Mouse (Mus musculus) spleen, postnatal 14 days (tissue): Measurements from ENCODE around the gene Rxra.
A peak's percentile ranks its signal among the peaks of the same experiment; 100 is the strongest.

ENCODE experiments used
- DNase-seq, 2 experiments: peaks; one replicate each; pipeline ENCODE4 v3.0.0; 2021 to 2022; ENCODE audit warnings: low spot score in 2 of 2

The Rxra gene

DNA sequence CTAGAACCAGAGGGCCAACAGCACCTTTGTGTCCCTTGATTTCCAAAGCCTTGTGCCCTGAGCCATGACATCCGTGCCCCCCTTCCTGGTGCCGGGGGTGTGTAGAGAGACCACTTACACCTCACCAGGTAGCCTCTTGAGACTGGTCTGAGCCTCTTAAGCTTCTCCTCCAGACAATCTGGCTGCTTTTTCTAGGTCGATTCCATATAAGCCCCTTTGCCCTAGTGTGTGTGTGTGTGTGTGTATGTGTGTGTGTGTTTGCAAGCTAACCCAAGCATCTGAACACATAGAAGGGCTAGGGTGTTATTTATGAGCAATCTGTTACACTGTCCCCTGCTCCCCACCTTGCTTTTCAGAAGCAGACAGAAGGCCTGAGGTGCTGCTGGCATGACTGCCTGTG, 62.2 kb downstream of the Rxra start:
- no peak for DNase-seq

DNA sequence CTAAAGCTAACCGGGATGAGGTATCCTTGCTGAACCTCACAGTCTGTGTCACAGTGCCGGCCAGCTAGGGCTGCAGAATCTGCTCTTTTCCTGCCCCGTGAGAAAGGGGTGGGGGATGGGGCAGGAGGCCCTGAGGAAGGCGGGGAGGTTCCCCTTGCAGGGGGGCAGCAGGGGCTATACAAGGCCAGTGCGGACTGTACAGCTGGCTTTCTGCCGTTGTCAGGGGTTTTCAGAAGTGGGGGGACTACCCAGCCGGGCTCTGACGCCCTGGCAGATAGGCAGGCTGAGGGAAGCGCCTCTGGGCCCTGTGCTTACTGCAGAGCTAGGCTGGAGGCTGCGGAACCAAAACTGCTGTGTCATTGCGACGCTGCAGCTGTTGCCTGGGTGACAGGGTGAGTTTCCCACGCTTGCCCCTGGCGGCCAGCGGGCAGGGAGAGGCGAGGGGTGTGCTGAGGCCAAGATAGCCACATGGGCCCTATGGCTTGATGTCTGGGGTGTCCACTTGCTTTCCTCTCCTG, 63.9 kb downstream of the Rxra start:
- peak; percentile 59 to 71 for DNase-seq

DNA sequence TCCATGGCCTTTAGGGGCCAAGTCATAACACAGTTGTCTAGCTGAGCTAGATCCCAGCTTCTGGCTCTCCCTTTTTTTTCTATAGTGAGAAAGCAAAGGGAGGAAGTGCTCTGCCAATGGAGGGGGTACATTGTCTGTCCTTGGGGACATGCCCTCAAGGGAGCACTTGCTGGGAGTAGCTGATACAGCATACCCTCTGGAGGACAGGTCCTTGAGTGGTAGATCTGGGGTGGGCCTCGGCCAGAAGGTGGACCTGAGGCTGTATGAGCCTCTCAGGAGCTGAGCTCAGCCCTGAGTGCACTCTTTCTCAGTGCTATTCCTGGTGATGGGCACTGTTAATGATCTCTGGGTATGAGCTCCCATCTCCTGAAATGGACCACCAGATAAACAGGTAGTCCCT, 66.9 kb downstream of the Rxra start:
- DNase-seq, result no peak

DNA sequence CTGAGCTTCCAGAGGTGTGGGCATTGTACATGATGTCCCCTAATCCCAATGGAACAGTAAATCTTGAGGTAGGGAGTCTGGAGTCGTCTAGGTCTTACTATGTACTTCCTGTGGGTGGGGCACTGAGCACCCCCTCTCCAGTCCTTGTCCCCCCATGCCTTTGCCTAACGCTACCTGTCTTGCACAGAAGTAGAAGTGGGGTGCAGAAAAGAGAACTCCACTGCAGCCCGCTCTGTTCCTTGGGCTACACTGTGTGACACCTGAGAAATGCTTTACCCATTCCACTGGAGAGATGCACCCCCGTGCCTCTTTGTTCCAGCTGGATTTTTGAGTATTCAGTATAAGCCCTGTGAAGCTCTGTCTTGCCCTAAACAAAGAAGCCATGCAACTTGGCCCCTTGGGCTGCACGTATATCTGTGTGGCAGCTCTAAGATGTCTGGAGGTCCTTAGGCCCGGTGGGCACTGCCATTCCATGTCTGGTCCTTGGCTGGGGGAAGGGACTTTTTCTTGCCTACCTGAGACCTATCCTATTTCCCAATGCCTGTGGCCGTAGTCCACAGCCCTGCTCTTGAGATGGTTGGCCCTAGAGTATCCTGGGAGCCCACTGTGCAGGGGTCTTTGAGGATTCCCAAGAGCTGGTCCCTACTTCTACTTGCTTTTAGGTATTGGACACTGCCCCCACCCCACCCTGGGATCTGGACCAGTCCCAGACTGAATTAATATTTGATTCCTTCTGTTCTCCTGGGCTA, 67.8 kb downstream of the Rxra start:
- DNase-seq, result no peak

DNA sequence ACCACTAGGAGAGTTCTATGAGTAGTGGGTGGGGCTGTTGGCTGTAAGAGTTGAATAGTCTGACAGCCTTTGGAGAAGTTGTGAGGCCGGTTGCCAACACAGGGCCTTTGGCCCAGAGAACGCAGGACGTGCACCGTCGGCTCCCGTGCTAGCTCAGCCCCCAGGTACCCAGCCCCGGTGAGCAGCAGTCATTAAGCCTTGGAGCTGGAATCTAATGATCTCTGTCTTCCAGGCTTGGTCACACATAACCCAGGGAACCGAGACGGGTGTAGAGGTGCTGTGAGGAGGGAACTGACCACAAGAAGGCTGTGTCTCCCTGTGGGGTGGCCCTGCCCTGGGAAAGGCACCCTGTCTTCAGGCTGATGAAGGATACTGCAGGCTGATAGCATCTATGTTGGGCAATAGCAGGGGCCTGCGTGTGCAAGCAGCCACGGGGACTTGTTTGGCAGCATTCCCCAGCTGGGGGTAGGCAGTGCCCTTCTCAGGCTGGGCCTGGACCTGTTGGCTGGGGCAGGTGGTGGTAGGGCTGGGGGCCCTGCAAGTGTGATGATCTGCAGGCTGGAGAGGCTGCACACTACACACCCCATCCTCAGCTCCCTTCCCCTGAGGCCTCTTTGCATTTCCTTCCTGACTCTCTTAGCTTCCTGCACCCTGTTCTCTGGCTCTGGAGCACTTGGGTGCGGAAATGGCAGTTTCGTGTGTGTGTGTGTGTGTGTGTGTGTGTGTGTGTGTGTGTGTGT, 68.5 kb downstream of the Rxra start:
- no peak for DNase-seq

DNA sequence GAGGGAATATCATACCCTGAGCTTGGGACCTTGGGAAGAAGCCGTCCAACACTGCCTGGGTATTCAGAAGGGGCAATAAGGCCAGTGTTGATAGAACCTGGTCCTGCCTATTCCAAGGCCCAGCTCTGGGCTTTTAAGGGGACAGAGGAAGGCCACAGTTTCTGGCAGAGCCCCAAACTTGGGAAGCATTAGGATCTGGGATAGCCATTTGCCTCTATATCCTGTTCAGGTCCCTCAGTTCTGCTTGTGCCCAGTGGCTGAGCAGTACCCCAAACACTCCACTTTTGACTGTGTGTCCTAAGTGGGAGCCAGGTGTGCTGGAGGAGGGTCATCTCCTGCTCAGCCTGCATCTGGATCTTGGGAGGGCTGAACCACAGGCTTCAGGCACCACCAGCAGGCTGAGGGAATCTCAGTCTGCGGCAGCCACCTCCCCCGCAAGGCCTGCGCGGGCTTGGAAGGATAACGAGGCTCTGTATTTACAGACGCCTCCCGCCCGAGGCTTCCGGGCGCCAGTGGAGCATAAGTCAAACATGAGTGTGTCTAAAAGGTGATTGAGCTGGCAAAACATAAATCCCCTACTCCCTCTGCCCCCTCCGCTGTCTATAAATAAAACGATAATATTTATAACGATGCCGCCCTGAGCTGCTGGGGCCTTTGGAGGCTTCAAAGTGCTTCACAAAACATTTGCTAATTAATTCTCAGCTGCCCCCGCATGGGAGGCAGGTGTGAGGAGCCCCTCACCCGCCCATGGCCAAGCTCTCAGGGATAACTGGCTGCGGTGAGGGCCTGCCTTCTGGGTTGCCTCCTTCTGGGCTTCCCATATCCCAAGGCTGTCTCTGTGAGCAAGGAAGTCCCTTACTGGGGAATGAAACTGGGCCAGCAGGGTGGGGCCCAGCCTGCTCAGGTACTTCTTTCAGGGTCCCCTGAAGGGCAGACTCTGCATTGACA, 69.7 kb downstream of the Rxra start:
- DNase-seq, result no peak

DNA sequence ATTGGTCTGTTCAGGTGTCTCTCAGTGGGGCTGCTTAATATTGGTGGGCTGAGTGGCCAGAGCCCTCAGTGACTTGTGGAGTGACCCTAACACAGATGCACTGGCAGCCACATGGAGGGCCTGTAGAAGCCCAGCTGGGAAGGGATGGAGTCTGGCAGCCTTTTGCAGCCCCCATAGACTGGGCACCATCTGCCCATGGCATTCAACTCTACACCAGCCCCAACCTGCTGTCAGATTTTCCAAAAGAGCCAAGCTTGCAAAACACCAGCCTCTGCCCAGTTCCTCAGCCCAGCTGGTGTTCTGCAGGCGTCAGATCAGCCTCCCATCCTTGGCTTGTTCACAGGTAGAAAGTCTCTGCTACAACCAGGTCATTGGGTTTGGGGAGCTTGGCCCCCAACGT, 70.6 kb downstream of the Rxra start:
- DNase-seq, result no peak

DNA sequence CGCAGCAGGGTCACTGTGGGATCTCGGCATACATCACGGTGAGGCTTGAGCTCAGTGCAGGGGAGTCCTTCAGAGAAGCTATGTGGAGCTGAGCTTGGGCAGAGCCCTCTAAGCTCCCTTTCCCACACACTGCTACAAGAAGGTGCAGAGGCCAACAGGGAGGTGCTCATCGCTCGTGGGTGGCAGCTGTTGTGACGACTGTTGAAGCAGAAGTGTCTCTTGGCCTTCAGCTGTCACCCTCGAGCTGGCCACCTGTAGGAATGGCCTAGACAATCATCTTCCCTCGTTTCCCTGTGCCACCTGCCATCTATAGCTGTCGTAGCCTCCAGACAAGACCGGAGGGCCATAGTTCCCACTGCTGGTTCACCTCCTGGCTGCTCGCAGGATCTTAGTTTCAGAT, 72.7 kb downstream of the Rxra start:
- no peak for DNase-seq

DNA sequence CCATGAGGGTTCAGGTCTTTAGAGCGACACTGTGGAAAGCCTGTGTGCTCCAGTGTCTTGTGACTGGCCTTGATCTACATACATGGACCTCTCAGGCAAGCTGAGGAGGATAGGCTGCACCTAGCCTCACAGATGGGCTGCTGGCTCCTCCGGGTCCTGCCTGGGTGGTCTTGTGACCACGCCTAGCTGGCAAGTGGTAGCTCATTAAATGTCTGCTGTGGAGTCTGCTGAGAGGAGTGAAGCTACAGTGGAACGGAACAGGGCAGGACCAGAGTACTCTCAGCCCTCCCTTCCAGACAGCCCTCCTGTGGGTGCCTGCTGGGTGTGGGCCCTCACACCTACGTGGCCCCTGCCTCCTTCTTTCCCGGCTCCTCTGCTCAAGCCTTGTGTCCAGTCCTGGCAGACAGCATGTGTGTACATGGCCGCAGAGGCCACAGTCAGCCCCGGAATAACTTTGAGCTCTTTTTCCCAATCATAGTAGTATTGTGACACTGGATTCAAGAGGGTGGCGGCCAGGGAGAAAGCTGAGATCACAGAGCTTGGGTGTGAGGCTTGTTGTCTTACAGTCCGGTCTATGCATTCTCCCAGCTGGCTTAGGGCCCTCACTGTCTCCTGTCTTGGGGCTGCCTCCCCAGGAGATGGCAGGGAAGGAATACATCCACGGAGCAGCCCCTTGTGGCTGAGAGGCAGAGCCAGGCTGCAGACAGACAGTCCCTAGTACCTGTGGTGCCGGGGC, 74.3 kb downstream of the Rxra start:
- DNase-seq, result no peak

DNA sequence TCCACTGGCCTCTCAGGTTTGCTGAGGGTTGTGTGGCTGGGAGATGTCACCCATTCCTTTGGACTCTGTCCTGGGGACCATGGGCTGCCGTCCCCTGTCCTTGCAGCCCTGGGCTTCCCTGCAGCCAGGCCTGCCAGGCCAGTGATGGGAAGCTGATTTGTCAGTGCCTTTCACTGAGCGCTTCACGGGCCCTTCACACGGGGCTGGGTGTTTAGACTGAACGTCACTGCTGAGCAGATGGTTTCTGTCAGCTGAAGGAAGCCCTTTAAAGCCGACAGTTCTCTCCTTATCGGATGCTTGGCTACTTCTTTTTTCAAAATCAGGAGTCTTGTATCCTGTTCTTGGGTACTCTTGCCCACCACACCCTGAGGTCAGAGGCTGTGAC, 74.9 kb downstream of the Rxra start:
- DNase-seq, result no peak

DNA sequence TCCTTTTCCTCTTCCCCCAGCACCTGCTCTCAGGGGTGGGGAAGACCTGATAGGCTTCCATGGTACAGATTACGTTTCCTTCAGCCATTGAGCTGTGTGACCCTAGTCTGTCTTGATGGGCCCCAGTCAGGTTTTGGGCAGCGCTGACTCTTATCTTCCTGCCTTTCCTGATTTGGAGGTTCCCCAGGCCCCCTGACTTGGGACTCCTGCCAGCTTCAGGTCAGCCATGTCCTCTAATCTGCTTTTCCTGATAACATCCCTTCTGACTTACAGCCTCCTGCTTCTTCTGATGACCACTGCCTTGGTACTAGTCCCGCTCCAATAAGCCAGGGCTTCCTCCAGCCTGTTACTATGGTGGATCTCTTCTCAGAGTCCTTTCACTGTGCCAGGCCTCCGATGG, 75.6 kb downstream of the Rxra start:
- DNase-seq, result no peak

DNA sequence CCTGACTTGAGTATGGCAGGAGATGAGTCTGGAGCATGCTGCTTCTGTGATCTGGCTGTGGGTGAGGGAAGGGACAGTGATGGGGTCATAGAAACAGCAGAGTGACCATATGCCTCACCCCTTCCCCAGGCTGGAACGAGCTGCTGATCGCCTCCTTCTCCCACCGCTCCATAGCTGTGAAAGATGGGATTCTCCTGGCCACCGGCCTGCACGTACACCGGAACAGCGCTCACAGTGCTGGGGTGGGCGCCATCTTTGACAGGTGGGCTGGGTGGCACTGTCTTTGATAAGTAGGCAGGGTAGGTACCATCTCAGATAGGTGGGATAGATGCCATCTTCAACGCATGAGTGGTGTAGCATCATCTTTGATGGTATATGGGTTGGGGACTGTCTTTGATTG, 77.9 kb downstream of the Rxra start:
- DNase-seq, result no peak

DNA sequence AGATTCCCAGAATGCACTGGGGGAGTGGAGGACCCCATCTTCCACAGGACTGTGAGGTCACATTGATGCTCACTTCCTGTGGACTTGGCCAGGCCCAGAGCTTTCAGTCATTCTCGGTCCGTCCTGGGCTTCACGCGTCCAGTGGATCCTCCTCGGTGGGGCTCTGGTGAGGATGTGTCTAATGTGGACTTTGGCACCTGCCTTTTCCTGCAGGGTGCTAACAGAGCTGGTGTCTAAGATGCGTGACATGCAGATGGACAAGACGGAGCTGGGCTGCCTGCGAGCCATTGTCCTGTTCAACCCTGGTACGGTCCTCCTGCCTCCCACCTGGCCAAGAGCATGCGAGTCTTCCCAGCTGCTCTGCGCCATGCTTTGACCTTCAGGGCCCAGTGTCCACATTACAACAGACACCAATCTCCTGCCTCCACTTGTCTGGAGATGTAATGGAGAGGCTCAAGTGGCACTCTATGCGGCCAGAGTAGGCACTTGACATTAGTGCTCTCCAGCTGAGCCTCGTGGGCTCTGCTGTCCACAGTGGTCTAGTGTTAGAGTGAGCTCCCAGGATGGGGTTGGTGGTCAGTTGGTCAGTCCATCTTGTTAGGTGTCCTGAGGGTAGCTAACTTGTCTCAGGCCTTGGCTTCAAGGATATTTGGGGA, 79.9 kb downstream of the Rxra start:
- no peak for DNase-seq

DNA sequence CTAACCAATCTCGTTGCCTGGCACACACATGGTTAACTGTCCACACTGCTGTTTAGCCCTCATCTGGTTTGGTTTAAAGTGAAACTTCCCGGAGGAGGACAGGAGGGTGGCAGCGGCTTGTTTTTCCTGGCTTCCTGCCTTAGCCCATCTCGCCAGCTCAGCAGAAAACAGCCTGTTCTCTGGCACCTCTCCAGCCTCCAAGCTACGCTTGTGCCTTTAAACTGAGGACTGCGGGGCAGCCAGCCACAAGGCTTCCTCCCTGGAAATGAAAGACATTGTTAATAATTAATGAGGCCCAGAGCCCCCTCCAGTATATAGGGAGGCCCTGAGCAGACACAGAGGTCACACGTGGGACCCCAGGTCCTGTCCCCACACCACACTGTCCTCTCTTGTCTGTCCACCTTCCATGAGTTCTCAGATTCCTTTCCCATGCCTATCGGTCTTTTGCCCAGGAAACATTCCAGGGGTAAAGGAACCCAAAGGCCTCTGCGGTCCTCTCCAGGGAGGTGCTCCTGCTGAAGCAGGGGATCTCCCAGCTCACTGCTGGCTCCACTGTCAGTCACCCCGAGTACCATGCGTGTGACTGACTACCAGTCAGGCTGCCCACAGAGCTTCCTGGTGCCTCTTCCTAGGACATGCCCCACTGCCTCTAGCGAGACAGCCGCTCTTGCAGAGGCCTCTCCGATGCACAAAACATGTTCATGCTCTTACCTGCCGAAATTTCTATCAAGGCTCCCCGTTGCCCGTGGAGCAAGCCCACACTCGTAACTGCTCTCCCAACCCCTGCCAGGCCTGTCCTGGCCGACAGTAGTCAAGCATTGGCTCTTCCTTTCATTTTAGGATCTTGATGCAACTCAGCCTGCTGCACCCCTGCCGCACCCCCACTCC, 82.4 kb downstream of the Rxra start:
- DNase-seq, result peak in 1 of 2 experiments; percentile 22

DNA sequence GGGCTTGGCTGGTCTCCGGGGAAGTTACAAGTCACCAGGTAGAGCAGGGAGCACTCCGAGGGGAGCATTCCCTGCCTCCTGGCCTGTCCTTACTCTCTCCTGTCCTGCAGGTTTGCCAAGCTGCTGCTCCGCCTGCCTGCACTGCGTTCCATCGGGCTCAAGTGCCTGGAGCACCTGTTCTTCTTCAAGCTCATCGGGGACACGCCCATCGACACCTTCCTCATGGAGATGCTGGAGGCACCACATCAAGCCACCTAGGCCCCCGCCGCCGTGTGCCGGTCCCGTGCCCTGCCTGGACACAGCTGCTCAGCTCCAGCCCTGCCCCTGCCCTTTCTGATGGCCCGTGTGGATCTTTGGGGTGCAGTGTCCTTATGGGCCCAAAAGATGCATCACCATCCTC, 83.2 kb downstream of the Rxra start:
- DNase-seq, result no peak

DNA sequence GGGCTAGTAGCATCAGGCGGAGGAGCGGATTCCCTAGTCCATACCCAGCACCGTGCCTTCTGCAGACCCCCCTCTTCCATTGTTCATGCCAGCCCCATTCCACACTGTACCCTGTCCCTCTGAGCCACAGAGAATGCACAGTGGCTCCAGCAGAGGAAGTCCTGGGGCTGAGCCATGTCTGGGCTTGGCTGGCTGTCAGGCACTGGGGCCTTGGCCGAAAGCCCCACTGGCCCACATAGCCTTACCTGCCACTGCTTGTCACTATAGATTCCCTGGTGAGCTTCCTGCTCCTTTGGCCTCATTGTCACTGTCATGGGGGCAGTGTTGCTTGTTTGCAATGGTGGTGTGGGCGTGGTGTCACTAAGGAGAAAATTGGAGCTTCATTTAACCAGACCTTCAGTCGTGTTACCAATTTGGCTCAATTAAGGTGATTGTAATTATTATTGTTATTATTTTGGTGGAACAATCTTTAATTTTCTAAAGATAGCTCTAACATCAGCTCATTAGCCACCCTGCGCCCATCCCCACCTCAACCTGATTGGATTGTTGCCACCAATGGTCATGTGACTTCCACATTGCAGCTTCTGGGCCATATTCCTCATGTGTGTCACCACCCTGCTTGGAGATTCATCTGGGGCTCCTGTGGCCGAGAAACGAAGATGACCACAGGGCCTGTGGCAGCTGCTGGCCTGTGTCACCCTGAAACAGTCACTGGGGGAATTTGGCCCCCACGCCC, 85.2 kb downstream of the Rxra start:
- no peak for DNase-seq

DNA sequence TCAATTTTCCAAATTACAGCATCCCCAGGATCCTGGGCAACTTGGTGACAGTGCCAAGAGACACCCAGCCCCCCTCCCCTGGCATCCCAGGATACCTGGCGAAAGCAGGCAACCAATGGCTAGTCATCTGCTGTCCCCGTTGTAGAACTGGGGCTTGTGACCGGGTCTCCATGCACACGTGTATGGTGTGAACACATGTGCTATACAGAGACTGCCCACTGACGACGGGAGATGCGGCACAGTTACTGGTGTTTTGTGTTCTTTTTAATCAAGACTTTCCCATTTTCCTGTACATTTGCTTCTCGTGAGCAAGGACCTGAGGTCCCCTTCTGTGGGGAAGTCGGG, 85.7 kb downstream of the Rxra start:
- no peak for DNase-seq

DNA sequence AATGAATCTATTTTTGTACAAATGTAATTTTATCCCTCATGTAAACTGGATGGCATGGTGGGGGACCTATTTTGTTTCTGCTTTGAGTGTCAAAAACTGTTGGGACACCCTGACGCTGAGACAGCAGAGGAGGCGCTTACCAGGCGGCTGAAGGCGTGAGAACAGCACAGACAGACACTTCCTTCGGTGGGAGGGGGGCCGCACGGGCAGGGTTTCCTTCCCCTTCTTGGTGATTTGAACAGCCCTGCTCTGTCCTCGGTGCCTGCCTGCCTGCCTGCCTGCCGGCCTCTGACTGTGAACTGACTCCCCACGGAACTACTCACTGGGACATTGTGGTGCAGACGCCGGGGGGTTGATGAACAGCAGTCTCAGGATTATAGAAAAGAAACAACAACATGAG, 86.3 kb downstream of the Rxra start:
- DNase-seq, result no peak
